Mouse (Mus musculus) limb, embryonic 10.5 days (tissue): Measurements from ENCODE around the gene Gm28051. TPM values are rescaled to one million over a fixed set of nuclear protein-coding genes. Genes with fewer than 3 reads are reported as not detected.

Source experiments
- DNase-seq: peaks from one replicate; pipeline ENCODE4 v3.0.0-alpha.2; 2017; ENCODE audit warnings: low spot score
- H3K27ac ChIP-seq: fragments of 300-500 bp; sonication (generic); 2 replicates; pipeline ENCODE4 v1.5.1; 2016; ENCODE audit warnings: mild to moderate bottlenecking
- H3K27me3 ChIP-seq: fragments of 300-500 bp; sonication (generic); 2 replicates; pipeline ENCODE4 v1.6.1; 2016; ENCODE audit warnings: low read depth, mild to moderate bottlenecking; ENCODE audit not compliant: poor library complexity, severe bottlenecking
- H3K36me3 ChIP-seq: fragments of 300-500 bp; sonication (generic); 2 replicates; pipeline ENCODE4 v1.6.1; 2016; ENCODE audit warnings: mild to moderate bottlenecking, moderate library complexity
- H3K4me1 ChIP-seq: fragments of 300-500 bp; sonication (generic); 2 replicates; pipeline ENCODE4 v1.6.1; 2016
- H3K4me3 ChIP-seq: fragments of 300-500 bp; sonication (generic); 2 replicates; pipeline ENCODE4 v1.5.1; 2016; ENCODE audit warnings: mild to moderate bottlenecking, moderate library complexity
- H3K9me3 ChIP-seq: fragments of 300-500 bp; sonication (generic); replicated peaks from 2 replicates; pipeline ENCODE4 v1.6.1; 2016; ENCODE audit warnings: mild to moderate bottlenecking
- WGBS: fragments of 180-500 bp; shearing (Covaris S2); methylation state at CpG from one replicate; pipeline ENCODE4 v1.1.7; 2016; 5-methylcytosine and 5-hydroxymethylcytosine counted together
- polyA plus RNA-seq: library from polyadenylated mRNA; unstranded; fragments of >200 nt; fragmentation: Nextera tagmentation; extraction: Ambion mirVana; gene quantifications from 2 replicates; pipeline ENCODE4 v1.2.1, GENCODE M21; 2016

Gm28051 gene
- polyA plus RNA-seq, 1 experiment from 2014 or later, result not detected

DNA sequence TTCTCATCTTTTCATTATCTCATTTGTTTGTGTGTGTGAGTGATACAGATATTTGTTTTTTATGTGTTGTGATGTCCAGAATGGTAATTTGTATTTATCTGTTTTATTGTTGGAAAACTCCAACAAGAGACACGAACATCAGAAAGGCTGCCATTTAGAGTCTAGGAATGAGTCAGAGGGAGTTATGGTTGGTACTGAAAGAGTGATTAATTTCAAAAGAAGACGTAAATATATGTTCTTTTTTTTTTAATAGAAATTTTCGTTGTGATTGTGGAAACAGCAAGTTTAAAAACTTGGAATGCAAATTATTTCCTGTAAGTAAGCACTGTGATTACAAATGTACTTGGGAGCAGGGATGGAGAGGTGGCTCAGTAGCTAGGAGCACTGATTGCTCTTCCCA is 4.1 kb upstream of the Gm28051 start:
- H3K36me3 ChIP-seq, result peaks cover 43% of the 10 kb centered on the region
- H3K4me1 ChIP-seq, result peaks cover 16% of the 10 kb centered on the region
- H3K4me3 ChIP-seq, result no peak overlapping the region
- no peaks in the 10 kb centered on the region for H3K27me3 ChIP-seq
- DNase-seq, result no peak
- H3K27ac ChIP-seq, result no peak overlapping the region
- H3K9me3 ChIP-seq, result no peaks in the 10 kb centered on the region
- WGBS, result 95% methylated on average over 3 of the region's 3 CpGs

DNA sequence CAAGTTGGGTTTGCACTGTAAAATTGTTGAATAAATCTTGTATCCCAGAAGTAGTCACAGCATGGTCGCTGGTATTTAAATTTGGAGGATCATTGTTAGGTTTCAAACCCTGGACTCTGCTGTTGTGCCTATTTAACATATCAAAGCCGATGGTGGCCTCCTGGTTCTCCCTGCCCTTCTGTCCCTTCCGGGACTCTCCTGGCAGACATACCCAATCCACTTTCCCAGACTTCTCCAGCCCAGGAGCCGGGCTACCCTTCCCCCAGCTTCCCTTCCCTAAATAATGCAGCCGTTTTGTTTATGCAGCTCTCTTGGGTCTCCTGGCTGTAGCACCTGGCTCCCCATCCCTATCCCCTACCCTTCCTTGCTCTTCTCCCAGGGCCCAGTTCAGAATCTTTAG is 1.4 kb upstream of the Gm28051 start:
- peaks cover 42% of the 10 kb centered on the region for H3K36me3 ChIP-seq
- DNase-seq, result no peak
- H3K4me1 ChIP-seq, result peaks cover 21% of the 10 kb centered on the region
- H3K27ac ChIP-seq, result 0 out of 2 replicates have a peak overlapping the region, but pooled peaks have one; percentile 33
- 2% methylated on average over 5 of the region's 5 CpGs for WGBS
- no peaks in the 10 kb centered on the region for H3K27me3 ChIP-seq
- peak overlapping the region; percentile 92 for H3K4me3 ChIP-seq
- no peaks in the 10 kb centered on the region for H3K9me3 ChIP-seq

DNA sequence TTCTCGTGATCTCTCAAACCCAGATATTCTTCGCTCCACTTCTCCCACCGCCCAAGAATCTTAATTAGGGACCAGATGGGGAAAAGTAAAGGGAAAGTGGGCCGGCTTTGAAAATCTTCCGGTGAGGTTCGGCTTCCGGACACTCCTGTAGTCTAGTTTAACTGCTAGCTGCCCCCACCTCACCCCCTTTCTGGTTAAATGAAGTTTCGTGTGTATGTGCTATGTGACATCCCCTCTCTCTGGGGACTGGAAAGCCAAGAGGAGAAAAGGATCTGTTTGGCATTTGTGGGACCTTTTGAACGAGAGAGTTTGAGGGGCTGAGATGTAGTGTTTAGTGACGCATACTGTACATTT is 815 bp upstream of the Gm28051 start, which contains the start of gene Gm20604:
Gene Gm20604 (minus strand): TSS at position 270 of the 354 bp plus-strand sequence.
- Histone ChIP-seq H3K4me1 (peaks cover 21% of the 10 kb centered on the region), H3K9me3 (no peaks in the 10 kb centered on the region), H3K36me3 (peaks cover 41% of the 10 kb centered on the region), H3K27ac (peak within 1 kb of the TSS; percentile 93), H3K4me3 (peak within 1 kb of the TSS; percentile 92), H3K27me3 (no peaks in the 10 kb centered on the region)
- no peak for DNase-seq
- 0% methylated on average over 10 of the region's 10 CpGs for WGBS

DNA sequence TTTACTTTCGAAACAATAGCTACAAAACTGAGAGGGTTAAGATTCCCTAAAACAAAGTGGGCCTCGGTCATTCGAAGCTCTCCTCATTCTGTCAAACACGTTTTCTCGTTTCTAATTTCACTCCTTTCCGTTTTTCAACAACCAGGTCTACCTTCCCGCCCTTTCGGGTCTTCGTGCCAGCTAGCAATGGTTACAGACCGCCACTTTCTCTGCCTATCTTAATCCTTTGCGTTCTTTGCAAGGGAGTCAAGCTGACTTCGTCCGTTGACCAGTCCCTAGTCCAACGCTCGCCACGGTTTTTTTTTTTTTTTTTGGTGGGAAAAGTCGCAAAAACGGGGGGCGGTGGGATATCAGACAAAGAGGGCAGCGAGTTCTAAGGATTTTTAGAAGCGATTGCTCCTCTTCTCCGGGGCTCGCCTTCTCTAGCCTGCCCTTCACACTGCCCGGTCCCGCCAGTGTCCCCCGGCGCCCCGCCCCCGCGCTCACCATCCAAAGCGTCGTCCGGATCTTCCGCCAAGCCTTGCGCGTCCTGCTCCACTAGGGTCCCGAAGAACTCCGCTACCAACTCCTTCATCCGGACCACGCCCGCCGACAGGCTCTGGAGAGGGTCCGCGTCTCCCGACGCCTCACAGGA is 393 bp downstream of the Gm28051 start:
- Histone ChIP-seq H3K4me1 (peaks cover 21% of the 10 kb centered on the region), H3K27ac (peak overlapping the region; percentile 93), H3K27me3 (no peaks in the 10 kb centered on the region), H3K36me3 (peaks cover 39% of the 10 kb centered on the region), H3K9me3 (no peaks in the 10 kb centered on the region), H3K4me3 (peak overlapping the region; percentile 92)
- DNase-seq, result no peak
- WGBS, result 2% methylated on average over 46 of the region's 46 CpGs

DNA sequence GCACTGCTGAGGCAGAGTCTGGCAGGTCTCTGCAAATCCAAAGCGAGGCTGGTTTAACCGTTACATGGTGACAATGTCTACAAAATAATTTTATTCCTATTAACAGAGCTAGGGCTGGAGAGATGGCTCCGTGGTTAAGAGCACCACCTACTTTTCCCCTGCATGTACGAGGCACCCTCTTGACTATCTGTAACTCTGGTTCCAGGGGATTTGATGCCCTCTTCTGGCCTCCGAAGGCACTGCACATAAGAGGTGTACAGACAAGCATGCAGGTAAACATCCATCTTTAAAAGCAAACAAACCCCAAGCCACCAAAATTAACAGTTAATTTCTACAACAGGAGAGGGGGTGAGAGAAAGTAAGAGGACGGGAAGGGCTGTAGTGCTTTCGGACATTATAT is 1.3 kb downstream of the Gm28051 start:
- DNase-seq, result no peak
- WGBS, result 86% methylated on average over 7 of the region's 7 CpGs
- peaks cover 40% of the 10 kb centered on the region for H3K36me3 ChIP-seq
- H3K4me1 ChIP-seq, result peaks cover 21% of the 10 kb centered on the region
- no peaks in the 10 kb centered on the region for H3K27me3 ChIP-seq
- peak overlapping the region; percentile 92 for H3K4me3 ChIP-seq
- H3K27ac ChIP-seq, result peak overlapping the region; percentile 93; the same call in 1 of the 2 replicates
- no peaks in the 10 kb centered on the region for H3K9me3 ChIP-seq

DNA sequence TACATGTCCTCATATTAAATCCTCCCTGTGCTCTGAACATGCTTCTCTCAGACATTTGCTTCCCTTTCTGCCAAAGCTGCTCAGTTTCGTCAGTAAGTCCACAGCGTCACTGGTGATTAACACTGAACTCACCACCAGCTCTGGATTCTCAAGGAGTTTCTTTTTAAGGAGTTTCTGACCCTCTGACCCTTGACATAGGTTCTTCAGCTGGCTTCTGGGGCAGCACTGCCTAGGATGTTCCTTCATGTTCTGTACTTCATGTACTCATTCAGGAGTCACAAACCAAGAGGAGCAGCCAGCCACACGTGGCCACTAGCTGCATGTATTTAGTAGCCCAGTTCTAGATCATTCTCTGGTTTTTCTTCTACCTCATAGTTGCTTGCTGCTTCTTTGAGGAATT is 9.3 kb downstream of the Gm28051 start:
- Histone ChIP-seq H3K9me3 (no peaks in the 10 kb centered on the region), H3K27me3 (no peaks in the 10 kb centered on the region), H3K27ac (no peak overlapping the region), H3K4me3 (no peak overlapping the region), H3K36me3 (peaks cover 41% of the 10 kb centered on the region), H3K4me1 (peaks cover 11% of the 10 kb centered on the region)
- WGBS, result 92% methylated on average over 3 of the region's 3 CpGs
- no peak for DNase-seq

DNA sequence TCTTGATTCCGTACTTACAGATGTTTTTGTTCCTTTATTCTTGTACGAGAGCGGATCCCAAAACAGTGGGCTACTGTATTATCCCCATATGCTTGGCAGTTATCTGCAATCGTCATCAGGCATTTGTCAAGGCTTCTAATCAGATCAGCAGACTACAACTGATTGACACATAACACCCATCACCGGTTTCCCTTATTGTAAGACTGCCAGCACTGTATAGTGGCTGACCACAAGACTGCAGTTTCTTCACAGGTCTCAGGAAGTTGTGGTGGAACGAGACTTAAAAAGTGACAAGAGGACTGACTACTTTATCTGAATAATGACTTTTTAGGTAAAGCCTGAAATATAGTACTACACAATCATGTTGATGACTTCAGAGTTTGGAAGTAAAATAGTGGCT is 12.7 kb downstream of the Gm28051 start:
- no peak for DNase-seq
- Histone ChIP-seq H3K27ac (no peak overlapping the region), H3K4me3 (peak overlapping the region; percentile 81), H3K9me3 (no peaks in the 10 kb centered on the region), H3K27me3 (no peaks in the 10 kb centered on the region), H3K36me3 (peaks cover 43% of the 10 kb centered on the region), H3K4me1 (peaks cover 22% of the 10 kb centered on the region)
- WGBS, result 74% methylated on average over 6 of the region's 6 CpGs

DNA sequence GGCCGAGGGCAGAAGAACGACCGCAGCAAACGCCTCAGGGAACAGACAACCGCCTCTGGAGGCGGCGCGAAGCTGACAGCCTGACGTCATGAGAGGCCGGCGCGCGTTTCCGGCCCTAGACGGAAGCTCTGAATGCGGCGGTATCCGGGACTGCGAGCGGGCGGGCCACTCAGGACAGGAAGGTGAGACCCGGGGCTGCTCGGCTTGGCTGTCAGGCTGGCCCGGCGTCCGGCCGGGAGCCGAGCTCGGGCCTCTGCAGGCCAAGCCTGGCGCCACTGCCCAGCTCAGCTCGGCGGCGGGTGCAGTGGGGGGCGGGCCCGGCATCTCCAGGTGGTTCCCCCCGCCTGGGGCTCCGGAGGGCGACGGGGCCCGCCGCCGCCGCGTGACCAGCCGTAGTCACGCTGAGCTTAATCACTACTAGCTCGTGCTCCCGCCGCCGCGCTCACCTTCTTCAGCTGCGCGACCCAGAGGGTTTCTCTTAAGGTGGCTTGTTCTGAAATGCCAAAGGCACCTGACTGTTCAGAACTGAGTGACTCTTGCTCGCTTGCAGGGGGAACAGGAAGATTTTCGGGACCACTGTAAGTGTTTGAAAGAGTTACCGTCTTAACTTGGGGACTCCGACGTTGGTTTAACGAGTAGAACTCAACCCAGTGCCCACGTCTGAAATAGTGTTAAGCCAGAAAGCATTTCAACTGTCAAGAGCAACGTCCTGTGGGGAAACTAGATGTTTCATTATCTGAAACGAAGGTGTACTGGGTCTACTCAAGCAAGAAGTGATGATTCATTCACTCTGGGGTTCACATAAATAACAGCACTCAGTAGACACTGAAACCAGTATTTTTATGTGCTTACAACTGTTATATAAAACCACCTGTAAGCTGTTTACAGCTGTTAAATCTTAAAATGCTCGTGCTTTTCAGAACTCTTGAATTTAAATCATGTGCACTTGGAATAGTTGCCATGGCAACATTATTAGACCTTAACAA is 13.7 kb downstream of the Gm28051 start, which contains the start of the genes Moap1 and Tmem251:
Gene Moap1 (minus strand): TSS at position 73 of the 986 bp plus-strand sequence.
Gene Tmem251 (plus strand): TSS at position 174 of the 986 bp plus-strand sequence.
- peak; percentile 95 for DNase-seq
- H3K27ac ChIP-seq, result peak within 1 kb of the TSS; percentile 91
- H3K36me3 ChIP-seq, result peaks cover 36% of the 10 kb centered on the region
- H3K27me3 ChIP-seq, result no peaks in the 10 kb centered on the region
- under 1% methylated on average over 63 of the region's 63 CpGs for WGBS
- H3K4me1 ChIP-seq, result peaks cover 22% of the 10 kb centered on the region
- no peaks in the 10 kb centered on the region for H3K9me3 ChIP-seq
- H3K4me3 ChIP-seq, result peak within 1 kb of the TSS; percentile 81

DNA sequence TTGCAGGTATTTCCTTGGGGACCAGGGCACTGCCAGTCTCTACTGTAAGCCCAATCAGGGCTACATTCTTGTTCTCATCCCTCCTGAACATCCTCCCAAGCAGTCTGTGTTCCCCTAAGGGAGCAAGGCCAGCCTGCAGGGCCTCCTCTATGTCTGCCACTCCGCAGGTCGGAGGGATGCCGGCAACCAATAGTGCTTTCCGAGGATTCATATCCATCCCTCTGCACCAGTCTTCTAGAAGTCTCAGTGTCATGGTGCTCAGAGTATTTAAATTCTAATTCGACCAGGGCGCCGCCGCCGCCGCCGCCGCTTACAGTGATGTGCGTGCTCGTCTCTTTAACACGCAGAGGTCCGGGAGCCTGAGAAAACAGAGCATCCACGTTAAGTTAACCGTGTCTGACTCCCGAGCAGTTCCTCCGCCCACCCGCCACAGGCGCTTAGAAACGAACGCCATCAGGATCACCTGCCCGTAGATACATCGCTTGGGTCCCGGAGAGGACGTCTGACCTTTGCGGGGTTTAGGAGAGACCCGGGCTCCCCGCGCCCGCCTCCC is 14.5 kb downstream of the Gm28051 start:
- H3K27me3 ChIP-seq, result no peaks in the 10 kb centered on the region
- peak overlapping the region; percentile 91 for H3K27ac ChIP-seq
- under 1% methylated on average over 33 of the region's 33 CpGs for WGBS
- H3K4me3 ChIP-seq, result peak overlapping the region; percentile 81
- DNase-seq, result no peak
- no peaks in the 10 kb centered on the region for H3K9me3 ChIP-seq
- H3K4me1 ChIP-seq, result peaks cover 22% of the 10 kb centered on the region
- H3K36me3 ChIP-seq, result peaks cover 29% of the 10 kb centered on the region

DNA sequence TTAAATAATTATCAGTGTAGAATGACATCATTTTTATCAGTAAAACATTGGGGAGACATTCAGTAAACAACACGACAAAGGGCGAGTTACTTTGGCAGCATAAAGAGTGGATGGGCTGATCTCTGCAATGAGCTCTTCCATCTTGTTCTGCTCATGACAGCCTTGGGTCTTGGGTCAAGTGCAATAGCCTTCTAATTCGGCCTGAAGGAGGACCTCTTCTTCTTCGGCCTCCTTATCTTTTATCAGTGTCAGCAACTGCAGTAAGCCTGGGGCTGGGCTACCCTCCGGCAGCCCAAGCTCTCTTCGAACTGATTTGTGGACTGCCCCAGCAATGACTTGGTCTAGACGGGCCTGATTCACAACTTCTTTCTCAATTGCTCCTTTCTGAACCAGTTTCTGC is 15.5 kb downstream of the Gm28051 start:
- Histone ChIP-seq H3K4me3 (no peak overlapping the region), H3K9me3 (no peaks in the 10 kb centered on the region), H3K36me3 (peaks cover 18% of the 10 kb centered on the region), H3K27ac (no peak overlapping the region), H3K27me3 (no peaks in the 10 kb centered on the region), H3K4me1 (peaks cover 22% of the 10 kb centered on the region)
- DNase-seq, result no peak
- WGBS, result 86% methylated on average over 7 of the region's 7 CpGs

DNA sequence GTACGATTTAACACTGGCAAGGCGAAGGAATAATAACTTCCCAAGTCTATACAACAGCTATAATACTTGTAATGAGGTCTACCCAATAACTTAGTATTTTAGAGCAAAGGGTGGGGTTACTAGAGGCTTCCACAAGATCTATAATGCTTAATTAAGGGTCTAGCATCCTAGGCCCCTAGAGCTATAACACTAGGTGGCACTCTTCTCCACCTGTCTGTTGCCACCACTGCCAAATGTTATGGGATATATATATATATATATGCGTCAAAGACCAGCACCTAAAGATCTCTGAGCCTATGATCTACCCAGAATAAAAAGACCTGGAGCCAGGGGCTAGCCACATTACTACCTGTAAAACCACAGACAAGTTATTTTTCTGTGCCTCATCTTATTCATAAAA is 17.3 kb downstream of the Gm28051 start:
- 64% methylated on average over 3 of the region's 3 CpGs for WGBS
- no peak for DNase-seq
- Histone ChIP-seq H3K4me1 (peaks cover 22% of the 10 kb centered on the region), H3K9me3 (no peaks in the 10 kb centered on the region), H3K27me3 (no peaks in the 10 kb centered on the region), H3K4me3 (no peak overlapping the region), H3K27ac (no peak overlapping the region), H3K36me3 (peaks cover 12% of the 10 kb centered on the region)

DNA sequence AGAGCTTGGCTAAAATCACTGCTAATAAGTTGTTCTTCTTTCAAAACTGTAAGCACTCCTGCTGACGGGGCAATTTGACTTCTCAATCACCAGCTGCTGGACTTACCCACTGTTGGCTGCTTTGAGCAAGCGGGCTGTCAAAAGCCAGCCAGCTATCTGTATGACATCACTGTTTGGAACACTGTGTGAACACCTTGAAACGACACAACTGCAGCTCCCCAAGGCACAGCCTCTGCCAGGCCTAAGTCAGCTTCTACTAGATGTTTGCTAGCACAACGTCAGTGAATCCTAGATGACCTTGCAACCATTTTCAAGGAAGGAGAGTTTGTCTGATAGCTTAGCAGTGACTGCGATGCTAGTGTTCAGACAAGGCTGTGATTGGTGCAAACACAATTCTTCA is 18.5 kb downstream of the Gm28051 start:
- DNase-seq, result no peak
- peaks cover 12% of the 10 kb centered on the region for H3K36me3 ChIP-seq
- H3K27ac ChIP-seq, result no peak overlapping the region
- no peaks in the 10 kb centered on the region for H3K9me3 ChIP-seq
- H3K4me3 ChIP-seq, result no peak overlapping the region
- H3K27me3 ChIP-seq, result no peaks in the 10 kb centered on the region
- peaks cover 13% of the 10 kb centered on the region for H3K4me1 ChIP-seq
- 87% methylated on average over 5 of the region's 5 CpGs for WGBS

DNA sequence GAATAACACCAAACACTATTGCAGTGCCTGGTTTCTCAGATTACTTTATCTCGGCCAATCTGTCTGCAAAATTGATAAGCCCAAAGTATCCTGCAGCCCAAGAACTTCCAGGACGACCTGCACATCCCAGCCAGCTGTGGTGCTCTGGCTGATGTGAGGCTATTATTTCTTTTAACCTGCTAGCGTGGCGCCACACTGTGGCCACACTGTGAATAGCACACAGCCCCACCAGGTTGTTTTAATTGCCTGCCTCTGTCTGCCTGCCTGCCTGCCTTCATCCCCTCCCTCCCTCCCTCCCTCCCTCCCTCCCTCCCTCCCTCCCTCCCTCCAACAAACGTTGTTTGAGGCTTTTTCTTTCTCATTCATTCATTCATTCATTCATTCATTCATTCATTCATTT is 24.2 kb downstream of the Gm28051 start:
- no peak overlapping the region for H3K27ac ChIP-seq
- no peaks in the 10 kb centered on the region for H3K27me3 ChIP-seq
- WGBS, result 16% methylated on average over 5 of the region's 5 CpGs
- no peak overlapping the region for H3K4me3 ChIP-seq
- DNase-seq, result peak; percentile 81
- no peaks in the 10 kb centered on the region for H3K9me3 ChIP-seq
- H3K4me1 ChIP-seq, result peaks cover 35% of the 10 kb centered on the region
- H3K36me3 ChIP-seq, result no peaks in the 10 kb centered on the region
